Mouse (Mus musculus): Measurements from ENCODE around the gene Nhlrc3. TPM values are rescaled to one million over a fixed set of nuclear protein-coding genes. Genes with fewer than 3 reads are reported as not detected.

Gene Nhlrc3
- polyA plus RNA-seq (2012; rRNA removed) (2.9 and 3.3 TPM in 2 replicates), polyA plus RNA-seq (2014; fragmentation: Nextera tagmentation; extraction: Ambion mirVana) (3.5 and 4.1 TPM in 2 replicates)

GRCm38 (mm10) chr3:53463046-53463764 lies at the start of gene Nhlrc3, which contains the start of gene Proser1:
Gene Nhlrc3, minus strand, starts transcription at chr3:53463332.
Gene Proser1, plus strand, starts transcription at chr3:53463666.
- Histone ChIP-seq H3K9me3 (ENCODE audit: control insufficient read depth, low read length) (no peaks in the 10 kb centered on the region), H3K36me3 (replicated peaks; ENCODE audit: control insufficient read depth, insufficient read depth, low read depth) (no peaks in the 10 kb centered on the region), H3K4me3 (ENCODE audit: insufficient read depth in 1 of 2, low read depth in 2 of 2, low read length in 2 of 2) (peak within 1 kb of the TSS; percentile 88 to 93), H3K9ac (replicated peaks) (peak within 1 kb of the TSS; percentile 83), H3K4me1 (replicated peaks; ENCODE audit: control insufficient read depth in 2 of 2, insufficient read depth in 2 of 2, low read length in 1 of 2) (peaks cover 6 to 8% of the 10 kb centered on the region in 2 experiments; a peak in 3 of 4 replicates), H3K4me2 (ENCODE audit: low read depth) (peak within 1 kb of the TSS; percentile 67), H3K27me3 (ENCODE audit: control insufficient read depth, insufficient read depth, low read length) (no peaks in the 10 kb centered on the region), H3K27ac (peak within 1 kb of the TSS; percentile 55)
- TF ChIP-seq EP300 (IDR thresholded peaks at IDR 0.05; ENCODE audit: low read depth) (peak; percentile 62), CTCF (IDR thresholded peaks at IDR 0.05; ENCODE audit: low read depth) (no peak; the same call in 1 of the 2 replicates)
- under 1% methylated on average over 51 of the region's 52 CpGs for WGBS (ENCODE audit: insufficient replicate concordance)
- DNase-seq (ENCODE audit: low read depth in 3 of 3, low spot score in 3 of 3) (peak; percentile 84 to 85 (median 84)), ATAC-seq (ENCODE audit: insufficient read depth) (peak; percentile 92)

- WGBS (ENCODE audit: insufficient replicate concordance), result 50% methylated on average over 6 of the region's 6 CpGs
- Histone ChIP-seq H3K36me3 (replicated peaks; ENCODE audit: control insufficient read depth, insufficient read depth, low read depth) (no peaks in the 10 kb centered on the region), H3K9ac (replicated peaks) (no peak overlapping the region), H3K4me1 (replicated peaks; ENCODE audit: control insufficient read depth in 2 of 2, insufficient read depth in 2 of 2, low read length in 1 of 2) (peaks cover 0 to 3% of the 10 kb centered on the region in 2 experiments; a peak in 1 of 4 replicates), H3K4me2 (ENCODE audit: low read depth) (no peak overlapping the region), H3K4me3 (ENCODE audit: insufficient read depth in 1 of 2, low read depth in 2 of 2, low read length in 2 of 2) (no peak overlapping the region), H3K27ac (no peak overlapping the region), H3K27me3 (ENCODE audit: control insufficient read depth, insufficient read depth, low read length) (no peaks in the 10 kb centered on the region), H3K9me3 (ENCODE audit: control insufficient read depth, low read length) (no peaks in the 10 kb centered on the region)
- ATAC-seq (ENCODE audit: insufficient read depth), result no peak
- DNase-seq (ENCODE audit: low read depth in 3 of 3, low spot score in 3 of 3), result no peak
- TF ChIP-seq CTCF (IDR thresholded peaks at IDR 0.05; ENCODE audit: low read depth) (peak; percentile 41), EP300 (IDR thresholded peaks at IDR 0.05; ENCODE audit: low read depth) (no peak)
Observed at GRCm38 (mm10) chr3:53502428-53502827, 39.3 kb upstream of the Nhlrc3 start.

- Histone ChIP-seq H3K4me2 (ENCODE audit: low read depth) (no peak overlapping the region), H3K4me1 (replicated peaks; ENCODE audit: control insufficient read depth in 2 of 2, insufficient read depth in 2 of 2, low read length in 1 of 2) (peaks cover 0 to 3% of the 10 kb centered on the region in 2 experiments; a peak in 1 of 4 replicates), H3K36me3 (replicated peaks; ENCODE audit: control insufficient read depth, insufficient read depth, low read depth) (no peaks in the 10 kb centered on the region), H3K4me3 (ENCODE audit: insufficient read depth in 1 of 2, low read depth in 2 of 2, low read length in 2 of 2) (no peak overlapping the region), H3K27me3 (ENCODE audit: control insufficient read depth, insufficient read depth, low read length) (no peaks in the 10 kb centered on the region), H3K27ac (no peak overlapping the region), H3K9me3 (ENCODE audit: control insufficient read depth, low read length) (no peaks in the 10 kb centered on the region), H3K9ac (replicated peaks) (no peak overlapping the region)
- DNase-seq (ENCODE audit: low read depth in 3 of 3, low spot score in 3 of 3), result no peak
- WGBS (ENCODE audit: insufficient replicate concordance), result 67% methylated on average over 6 of the region's 6 CpGs
- TF ChIP-seq CTCF (IDR thresholded peaks at IDR 0.05; ENCODE audit: low read depth), result no peak
- no peak for TF ChIP-seq EP300 (IDR thresholded peaks at IDR 0.05; ENCODE audit: low read depth)
- no peak for ATAC-seq (ENCODE audit: insufficient read depth)
Observed at GRCm38 (mm10) chr3:53498351-53498905, 35.3 kb upstream of the Nhlrc3 start.

GRCm38 (mm10) chr3:53488353-53488752 lies 25.2 kb upstream of the Nhlrc3 start, which contains the start of gene Stoml3:
Gene Stoml3, plus strand, starts transcription at chr3:53488653.
- H3K4me2 ChIP-seq (ENCODE audit: low read depth), result no peak within 1 kb of the TSS
- H3K9ac ChIP-seq (replicated peaks), result no peak within 1 kb of the TSS
- no peaks in the 10 kb centered on the region for H3K27me3 ChIP-seq (ENCODE audit: control insufficient read depth, insufficient read depth, low read length)
- no peak within 1 kb of the TSS for H3K27ac ChIP-seq
- no peaks in the 10 kb centered on the region for H3K9me3 ChIP-seq (ENCODE audit: control insufficient read depth, low read length)
- H3K36me3 ChIP-seq (replicated peaks; ENCODE audit: control insufficient read depth, insufficient read depth, low read depth), result no peaks in the 10 kb centered on the region
- peaks cover 0 to 11% of the 10 kb centered on the region in 2 experiments; a peak in 2 of 4 replicates for H3K4me1 ChIP-seq (replicated peaks; ENCODE audit: control insufficient read depth in 2 of 2, insufficient read depth in 2 of 2, low read length in 1 of 2)
- no peak for DNase-seq (ENCODE audit: low read depth in 3 of 3, low spot score in 3 of 3)
- no peak for ATAC-seq (ENCODE audit: insufficient read depth)
- no peak within 1 kb of the TSS for H3K4me3 ChIP-seq (ENCODE audit: insufficient read depth in 1 of 2, low read depth in 2 of 2, low read length in 2 of 2)
- TF ChIP-seq CTCF (IDR thresholded peaks at IDR 0.05; ENCODE audit: low read depth) (no peak), EP300 (IDR thresholded peaks at IDR 0.05; ENCODE audit: low read depth) (no peak)
- 61% methylated on average over 6 of the region's 6 CpGs for WGBS (ENCODE audit: insufficient replicate concordance)
